Mouse (Mus musculus) ES-Bruce4 (cell line): ENCODE measurements around the gene Ccl25.

Experiments
- CTCF ChIP-seq: IDR thresholded peaks from one replicate; pipeline ENCODE4 v1.8.1; 2011; ENCODE audit warnings: low read depth, low read length
- EP300 ChIP-seq: IDR thresholded peaks from 2 replicates; pipeline ENCODE4 v1.6.1; 2011; ENCODE audit warnings: low read depth, low read length; ENCODE audit not compliant: insufficient read depth
- POLR2A ChIP-seq: IDR thresholded peaks from one replicate; pipeline ENCODE4 v1.8.1; 2011; ENCODE audit warnings: low read length; ENCODE audit not compliant: insufficient read depth

GRCm38 (mm10) chr8:4276111-4276465 is 48.9 kb upstream of the Ccl25 start:
- TF ChIP-seq CTCF (no peak), EP300 (no peak), POLR2A (no peak)
